Mouse (Mus musculus): ENCODE measurements around the gene Jak3.

Jak3 gene

DNA sequence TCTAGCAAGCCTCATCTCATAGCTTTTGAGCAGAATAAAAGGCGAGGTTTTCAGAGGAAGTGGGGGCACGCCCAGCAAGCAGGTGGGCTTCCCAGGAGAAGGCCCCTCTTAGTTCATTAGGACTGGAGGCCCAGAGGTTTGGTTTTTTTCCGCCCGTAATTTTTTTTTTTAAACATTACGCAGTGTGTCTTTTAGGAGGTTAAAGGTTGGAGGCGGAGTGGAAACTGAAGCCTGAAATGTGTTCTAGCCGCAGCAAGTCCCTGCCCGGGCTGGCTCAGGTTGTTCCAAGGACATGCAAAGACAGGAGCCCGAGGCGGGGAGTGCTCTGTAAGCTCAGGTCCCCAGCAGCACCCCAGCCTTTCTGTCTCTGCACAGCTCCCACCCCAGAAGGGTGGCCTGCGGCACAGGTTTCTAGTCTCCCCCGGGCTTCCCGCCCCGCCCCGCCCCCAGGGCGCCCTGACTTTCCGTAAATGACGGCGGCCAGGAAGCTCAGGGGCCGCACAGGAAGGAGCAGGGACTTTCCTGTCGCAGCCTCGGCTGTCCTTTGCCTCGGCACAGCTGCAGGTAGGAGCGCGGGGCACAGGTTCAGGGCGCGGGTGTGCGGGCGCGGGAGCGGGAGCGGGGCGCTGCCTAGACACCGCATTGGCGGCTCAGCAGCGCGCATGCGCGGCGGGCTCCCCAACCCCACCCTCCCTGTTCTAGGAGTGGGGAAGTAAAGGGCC, at the start of gene Jak3:
Gene Jak3, plus strand, starts transcription at position 277 of the 722 bp plus-strand sequence.
- DNase-seq (ENCODE audit: low read depth, low spot score), result no peak

DNA sequence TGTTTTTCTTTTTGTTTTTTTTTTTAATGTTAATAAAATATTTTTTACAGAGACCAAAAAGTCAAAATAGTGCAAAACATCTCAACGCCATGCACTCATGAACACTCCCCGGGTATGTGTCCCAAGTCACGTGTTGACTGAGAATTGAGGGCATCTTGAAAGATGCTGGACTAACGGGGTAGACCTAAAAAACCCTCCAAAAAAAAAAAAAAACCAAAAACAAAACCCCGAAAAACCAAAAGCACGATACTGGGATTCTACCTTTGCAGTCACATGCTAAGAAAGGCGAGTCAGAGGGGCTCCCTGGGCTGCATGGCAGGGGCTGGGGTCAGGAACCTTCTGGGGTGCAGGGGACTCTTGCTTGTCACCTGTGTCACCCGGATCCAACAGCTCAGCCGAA, 49.3 kb upstream of the Jak3 start:
- DNase-seq (ENCODE audit: low read depth, low spot score), result no peak

DNA sequence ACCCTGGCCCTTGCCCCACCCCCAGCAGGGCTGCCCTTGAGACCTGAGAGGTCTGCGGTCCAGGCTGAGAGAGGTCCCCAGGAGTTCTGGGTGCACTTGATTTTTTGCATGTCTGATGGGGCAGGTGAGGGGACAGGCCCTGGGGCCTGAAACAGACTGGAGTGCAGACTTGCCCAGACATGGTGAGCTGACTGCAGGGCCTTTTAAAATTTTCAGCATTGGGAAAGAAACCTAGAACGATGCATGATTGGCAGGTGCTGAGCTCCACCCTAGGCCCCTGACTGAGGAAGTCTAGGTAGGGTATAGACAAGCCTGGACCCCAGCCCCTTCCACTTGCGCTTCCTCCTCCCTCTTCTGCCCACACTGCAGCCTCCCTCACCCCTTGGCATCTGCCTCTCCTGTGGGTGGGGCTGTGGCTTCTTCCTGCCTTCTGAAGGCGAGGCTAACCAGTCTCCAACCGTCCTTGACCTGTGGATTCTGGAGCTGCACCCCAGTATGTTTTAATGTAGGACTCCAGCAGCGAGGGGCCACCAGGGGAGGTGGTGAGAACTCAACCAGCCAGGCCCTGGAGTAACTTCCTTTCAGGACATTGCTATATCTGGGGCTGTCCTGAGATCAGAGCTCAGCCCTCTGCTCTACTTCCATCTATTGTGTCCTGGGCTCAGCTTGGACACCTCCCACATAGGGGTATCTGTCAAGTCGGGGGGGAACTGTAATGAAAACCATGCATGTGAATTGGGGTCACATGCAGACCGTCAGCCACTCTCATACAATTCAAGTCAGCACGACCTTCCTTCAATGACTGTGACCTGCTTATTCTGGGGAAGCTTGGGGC, 48.6 kb upstream of the Jak3 start:
- no peak for DNase-seq (ENCODE audit: low read depth, low spot score)

DNA sequence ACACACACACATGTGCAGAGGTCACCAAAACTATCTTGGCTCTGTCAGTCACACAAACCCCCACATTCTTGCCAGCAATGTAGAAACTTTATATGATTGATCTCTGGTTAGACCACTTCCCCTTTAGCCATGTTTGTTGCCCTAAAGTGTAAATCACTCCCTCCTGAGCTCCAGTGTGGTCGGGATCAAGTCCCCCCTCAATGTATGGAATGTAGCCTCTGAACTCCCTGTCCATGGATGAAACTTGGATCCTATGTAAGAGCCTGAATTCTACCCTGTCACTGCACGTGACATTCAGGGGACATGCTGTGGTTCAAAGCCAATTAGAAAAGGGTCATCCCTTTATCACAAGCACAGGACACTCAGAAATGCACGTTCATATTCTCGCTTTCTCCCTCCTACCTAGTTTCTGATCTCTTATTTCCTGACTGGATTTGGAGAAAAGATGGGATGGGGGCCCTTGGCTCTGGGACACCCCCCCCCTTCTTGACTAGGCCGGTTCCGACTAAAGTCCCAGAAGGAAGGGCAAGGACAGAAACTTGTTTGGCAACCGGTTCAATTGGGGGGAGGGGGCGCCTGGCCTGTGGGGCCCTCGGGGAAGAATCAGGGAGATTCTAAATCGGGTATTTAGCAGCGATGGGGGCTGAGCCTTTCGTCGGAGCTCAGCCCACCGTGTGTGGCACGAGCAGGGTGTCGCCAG, 47.5 kb upstream of the Jak3 start:
- DNase-seq (ENCODE audit: low read depth, low spot score), result no peak

DNA sequence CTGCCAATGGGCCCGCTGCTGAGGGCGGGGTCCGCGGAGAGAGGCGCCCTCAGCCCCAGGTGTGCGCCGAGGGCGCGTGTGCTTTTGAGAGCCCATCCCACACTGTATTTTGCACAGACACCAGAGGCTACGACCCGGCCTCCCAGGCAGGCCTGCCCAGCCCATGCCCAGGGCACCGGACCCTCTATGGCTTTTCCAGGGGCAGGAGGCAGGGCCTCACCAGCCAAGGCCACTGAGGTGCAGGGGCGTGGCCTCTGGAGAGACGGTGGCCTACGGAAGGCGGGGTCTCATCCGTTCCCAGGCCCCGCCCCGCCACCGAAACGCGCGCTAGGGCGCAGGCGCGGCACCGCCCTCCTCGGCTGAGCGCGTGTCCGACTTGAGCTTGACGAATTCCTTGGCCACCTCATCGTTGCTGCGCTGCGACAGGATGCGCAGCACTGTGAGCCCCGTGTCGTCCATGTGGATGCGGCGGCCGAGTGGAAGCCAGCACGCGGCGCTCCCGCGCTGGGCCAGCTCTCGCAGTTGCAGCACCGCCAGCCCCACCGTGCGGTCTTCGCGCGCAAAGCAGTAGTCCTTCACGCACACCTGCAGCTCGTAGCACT, 46.9 kb upstream of the Jak3 start:
- peak; percentile 73 for DNase-seq (ENCODE audit: low read depth, low spot score)

DNA sequence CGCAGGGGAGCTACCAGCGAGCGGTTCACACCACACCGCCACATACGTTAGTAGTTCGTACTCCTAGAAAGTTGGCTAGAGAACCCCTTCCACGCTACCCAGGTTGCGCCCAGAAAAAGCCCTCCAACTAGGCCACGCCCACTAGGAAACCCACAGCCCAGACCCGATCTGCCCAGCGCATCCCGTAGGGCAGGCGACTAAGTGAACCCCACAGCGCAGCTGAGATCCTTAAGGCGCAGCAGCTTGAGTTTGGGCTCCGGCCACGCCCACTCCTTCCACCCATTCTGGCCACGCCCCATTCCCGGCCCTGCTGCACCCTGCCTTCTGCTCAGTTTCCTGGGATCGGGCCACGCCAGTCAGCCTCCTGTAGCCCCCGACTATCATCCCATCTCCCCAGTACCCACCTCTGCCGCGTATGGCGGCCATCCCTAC, 46.3 kb upstream of the Jak3 start:
- DNase-seq (ENCODE audit: low read depth, low spot score), result no peak

DNA sequence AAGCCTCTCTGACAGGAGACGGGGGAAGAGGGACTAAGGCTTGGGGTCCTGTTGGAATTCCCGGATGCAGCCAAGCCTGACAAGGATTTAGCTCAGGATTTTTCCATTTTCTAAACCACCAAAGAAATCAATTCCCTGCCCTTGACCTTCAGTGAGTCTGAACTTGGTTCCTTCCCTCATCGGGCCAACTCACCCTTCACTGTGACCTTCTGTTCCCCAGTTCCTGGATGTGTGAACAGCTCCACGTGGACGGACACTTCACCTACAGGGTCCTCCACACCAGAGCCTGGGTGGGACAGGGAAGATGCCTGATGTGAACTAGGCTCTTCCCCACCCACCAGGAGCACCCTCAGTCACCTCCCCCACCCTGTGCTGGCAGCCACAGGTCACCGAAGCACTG, 45.3 kb upstream of the Jak3 start:
- DNase-seq (ENCODE audit: low read depth, low spot score), result no peak

DNA sequence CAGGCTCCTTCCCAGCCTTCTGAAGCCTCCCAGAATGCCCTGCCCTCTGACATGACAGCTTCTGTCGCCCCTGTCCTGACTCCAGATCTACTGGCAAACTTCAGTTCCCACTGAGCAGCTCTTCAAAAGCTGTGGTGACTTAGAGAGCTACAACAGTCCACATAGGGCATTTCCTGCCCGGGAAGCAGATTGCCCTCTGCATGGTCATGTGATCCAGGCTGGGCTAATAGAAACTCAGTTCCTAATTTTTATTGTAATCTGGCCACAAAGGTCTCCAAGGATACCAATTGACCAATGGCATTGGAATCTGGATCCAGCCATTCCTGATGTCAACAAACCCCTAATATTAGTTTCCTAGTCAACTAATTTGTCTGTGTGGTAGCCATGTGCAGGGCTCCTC, 44.2 kb upstream of the Jak3 start:
- DNase-seq (ENCODE audit: low read depth, low spot score), result no peak

DNA sequence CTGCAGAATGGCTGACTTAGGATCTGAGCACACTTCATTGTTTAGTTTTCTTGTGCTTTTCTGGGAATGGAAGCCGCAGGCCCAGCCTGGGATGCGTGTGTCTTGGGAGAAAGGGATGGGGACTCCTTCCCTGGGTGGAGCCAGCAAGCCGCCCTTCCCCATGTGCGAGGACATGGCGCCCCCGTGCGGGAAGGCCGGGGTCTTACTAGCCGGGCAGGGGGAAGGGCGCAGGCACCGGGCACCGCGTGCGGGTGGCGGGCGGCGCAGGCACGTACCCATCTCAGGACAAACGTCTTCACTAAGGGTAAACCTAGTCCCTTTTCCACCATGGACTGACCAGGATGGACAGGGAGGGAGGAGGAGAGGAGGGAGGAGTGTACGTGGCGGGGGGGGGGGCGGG, 42.9 kb upstream of the Jak3 start:
- no peak for DNase-seq (ENCODE audit: low read depth, low spot score)

DNA sequence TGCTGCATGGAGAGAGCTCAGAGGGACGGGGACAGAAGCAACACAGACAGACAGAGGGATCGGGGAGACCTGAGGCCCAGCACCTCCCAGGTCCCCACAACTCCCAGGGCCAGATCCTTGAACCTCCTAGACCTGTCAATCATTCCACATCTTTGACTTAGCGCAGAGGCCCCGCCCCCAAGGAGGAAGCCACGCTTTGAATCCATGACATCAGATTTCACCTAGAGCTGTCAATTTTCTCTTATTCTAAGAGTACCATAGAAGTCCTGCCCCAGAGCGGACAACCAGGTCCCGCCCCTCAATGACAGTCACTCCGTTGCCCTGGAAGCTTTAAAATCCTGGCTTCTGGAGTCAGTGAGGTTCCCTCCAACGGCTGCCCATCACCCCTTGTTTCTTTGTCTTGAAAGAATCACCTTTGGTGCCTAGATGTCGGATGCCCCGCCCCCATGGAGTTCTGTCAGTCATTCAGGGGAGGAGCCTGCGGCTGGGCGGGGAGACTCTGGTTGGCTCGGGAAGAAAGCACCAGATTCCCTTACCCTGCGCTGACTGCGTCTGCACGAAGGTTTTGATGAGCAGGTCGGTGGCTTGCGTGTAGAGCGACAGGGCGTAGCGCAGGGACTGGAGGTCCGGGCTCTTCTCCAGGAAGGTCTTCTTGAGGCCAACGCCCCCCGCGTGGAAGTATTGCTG, 42.0 kb upstream of the Jak3 start:
- DNase-seq (ENCODE audit: low read depth, low spot score), result no peak

DNA sequence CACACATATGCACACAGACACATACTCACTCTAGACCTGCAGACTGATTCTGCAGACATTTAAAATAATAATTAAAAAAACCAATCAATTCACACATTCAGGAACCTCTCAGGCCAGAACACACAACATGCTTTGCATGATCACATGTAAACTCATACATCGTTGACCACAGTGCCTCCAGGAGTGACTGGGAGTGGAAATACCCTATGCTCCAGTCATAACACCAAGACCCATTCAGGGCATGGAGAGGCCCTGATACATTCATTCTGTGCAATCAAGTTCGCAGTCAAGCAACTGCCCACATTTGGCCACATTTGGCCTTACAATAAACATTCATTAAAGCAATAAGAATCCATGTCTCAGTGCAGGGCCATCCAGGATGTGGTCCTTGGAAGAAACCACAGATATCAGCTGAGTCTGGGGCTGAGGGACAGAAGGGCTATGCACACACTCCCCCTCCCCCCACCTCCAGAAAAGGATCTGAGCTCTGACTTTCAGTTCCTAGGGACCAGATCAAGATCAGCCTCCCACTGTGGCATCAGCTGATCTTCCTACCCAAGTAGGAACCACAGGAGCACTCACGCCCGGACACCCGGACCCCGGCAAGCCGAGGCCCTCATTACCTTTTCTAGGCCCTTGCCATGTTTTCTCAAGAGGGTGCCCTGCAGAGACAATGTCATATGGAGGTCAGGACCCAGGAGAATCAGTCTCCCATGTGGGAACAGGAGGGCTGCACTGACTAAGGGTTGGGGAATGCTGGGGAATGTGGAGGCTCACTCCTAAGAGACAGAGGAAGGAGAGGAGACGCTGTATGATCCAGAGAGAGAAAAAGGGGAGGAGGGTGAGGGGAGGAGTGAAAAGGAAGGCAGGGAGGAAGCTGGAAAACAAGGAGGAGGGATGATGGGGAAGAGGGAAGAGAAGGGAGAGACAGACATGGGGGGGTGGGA, 38.7 kb upstream of the Jak3 start:
- DNase-seq (ENCODE audit: low read depth, low spot score), result no peak

DNA sequence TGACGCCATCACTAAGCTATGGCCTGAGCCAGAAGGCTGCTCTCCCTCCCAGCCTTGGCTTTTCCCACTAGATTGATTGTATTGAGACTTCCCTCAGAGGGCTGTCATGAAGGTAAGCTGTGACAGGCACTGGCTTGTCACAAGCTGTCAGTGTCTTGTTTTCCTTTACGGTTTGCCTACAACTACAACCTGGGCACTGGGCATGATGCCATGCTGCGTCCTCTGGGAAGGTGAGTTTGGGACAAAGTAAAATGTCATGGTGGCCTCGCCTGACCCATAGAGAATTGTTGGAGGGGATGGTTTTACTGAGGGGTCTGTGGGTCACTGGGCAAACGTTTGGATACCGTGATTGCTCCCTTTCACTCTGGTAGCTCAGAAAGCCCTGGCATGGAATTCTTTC, 37.8 kb upstream of the Jak3 start:
- DNase-seq (ENCODE audit: low read depth, low spot score), result no peak

DNA sequence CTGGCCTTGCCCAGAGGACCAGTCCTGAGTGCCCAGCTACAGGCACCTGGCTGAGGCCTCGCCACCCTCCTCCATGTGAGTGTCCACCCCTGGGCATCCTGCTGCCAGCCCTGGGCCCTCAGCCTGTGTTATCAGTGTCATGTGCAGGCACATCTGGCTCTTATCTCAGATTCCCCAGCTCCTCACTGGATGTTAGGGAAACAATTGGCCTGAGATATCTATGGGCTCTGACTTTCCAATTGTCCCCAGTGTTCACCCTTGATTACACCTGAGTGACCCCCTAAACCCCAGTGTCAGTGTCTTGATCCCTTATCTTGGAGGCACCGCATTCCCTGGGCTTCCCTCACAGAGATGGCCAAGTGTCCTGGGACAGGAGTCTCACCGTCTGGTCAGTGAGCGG, 36.8 kb upstream of the Jak3 start:
- DNase-seq (ENCODE audit: low read depth, low spot score), result no peak

DNA sequence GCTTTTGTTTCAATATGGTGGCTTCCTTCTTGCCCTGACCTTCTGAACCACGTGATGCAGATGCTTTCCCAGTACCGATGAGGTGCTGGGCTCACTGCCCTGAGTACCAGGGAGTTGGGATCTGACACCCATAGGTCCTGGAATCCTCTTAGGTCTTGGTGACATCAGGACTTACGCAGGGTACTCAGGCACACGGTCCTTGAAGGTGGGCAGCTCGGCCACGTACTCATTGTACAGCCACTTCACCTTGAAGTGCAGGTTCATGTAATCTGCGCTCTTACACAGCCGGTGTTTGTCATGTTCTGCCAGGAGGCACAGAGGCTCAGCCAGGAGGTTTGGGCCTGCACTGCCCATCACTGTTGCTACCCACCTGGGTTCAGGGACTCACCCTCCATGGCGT, 30.6 kb upstream of the Jak3 start:
- no peak for DNase-seq (ENCODE audit: low read depth, low spot score)

DNA sequence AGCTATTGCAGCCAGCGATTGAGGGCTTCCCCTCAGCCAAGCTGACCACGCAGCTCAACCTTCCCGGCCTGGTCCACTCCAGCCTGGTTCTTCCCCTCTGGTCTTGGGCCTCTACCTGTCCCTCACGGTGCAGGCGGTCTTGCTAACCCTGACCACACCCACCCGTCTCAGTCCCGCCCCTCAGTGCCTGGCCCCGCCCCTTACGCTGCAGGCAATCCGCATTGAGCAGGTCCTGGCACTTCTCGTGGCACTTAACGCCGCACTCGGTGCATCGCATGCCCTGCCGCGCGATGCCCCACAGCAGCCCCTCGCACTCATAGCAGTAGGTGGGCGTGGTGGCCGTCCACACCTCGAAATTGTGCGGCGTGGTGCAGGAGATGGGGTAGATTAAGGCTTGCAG, 21.5 kb upstream of the Jak3 start:
- DNase-seq (ENCODE audit: low read depth, low spot score), result no peak

DNA sequence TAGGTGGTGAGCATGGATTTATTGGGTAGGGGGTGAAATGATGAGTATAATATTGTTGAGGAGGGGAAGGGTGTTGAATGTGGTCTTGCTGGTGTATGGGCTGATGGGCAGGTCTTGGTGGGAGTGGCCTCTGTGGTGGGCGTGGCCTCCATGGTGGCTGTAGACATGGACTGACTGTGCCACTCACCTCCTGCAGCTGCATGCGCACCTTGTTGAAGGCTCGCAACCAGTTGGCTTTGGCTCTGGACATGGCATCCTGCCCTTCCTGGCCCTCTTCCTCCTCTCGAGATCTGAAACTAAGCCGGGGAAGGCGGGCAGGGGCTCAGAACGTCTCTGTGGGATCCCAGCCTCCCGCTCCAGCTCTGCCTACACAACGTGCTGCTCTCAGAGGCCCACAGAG, 18.3 kb upstream of the Jak3 start:
- no peak for DNase-seq (ENCODE audit: low read depth, low spot score)

DNA sequence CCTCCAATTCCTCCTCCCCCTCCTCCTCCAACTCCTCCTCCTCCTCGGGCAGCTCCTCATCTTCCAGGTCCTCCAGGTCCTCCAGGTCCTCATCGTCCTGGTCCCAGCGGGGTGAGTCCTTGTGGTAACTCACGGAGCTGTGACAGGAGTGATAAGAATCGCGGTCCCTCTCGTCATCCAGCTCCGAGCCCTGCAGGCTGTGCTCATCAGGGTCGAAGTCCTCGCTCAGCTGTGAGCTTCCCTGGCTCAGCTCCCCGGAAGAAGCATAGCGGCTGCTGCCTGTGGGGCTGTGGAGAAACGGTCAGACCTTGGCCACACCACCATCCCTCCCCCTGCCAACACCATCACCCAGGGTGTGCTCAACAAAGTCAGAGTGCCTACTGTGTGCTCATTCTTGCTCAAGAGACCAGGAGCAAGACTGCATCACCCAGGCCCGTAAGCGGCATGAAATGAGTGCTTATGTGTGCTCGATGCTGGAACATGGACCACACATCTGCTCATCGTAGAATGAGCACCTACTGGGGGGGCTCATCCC, 17.5 kb upstream of the Jak3 start:
- DNase-seq (ENCODE audit: low read depth, low spot score), result no peak

DNA sequence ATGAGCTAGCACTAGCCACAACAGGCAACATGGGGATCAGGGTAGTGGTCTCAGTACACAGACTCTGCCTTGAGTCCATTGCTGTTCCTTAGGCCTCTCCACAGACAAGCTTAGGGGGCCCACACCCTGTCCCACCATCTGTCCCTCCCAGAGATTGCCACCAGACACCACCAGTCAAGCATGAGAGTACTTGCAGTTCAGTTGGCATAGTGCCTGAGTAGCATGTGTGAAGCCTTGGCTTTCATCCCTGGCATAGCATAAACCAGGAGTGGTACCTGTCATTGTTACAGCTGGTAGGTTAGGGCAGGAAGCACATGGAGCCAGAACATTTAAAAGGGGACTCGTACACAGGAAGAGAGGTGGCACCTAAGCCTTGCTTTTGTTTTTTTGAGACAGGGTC, 16.3 kb upstream of the Jak3 start:
- DNase-seq (ENCODE audit: low read depth, low spot score), result no peak

DNA sequence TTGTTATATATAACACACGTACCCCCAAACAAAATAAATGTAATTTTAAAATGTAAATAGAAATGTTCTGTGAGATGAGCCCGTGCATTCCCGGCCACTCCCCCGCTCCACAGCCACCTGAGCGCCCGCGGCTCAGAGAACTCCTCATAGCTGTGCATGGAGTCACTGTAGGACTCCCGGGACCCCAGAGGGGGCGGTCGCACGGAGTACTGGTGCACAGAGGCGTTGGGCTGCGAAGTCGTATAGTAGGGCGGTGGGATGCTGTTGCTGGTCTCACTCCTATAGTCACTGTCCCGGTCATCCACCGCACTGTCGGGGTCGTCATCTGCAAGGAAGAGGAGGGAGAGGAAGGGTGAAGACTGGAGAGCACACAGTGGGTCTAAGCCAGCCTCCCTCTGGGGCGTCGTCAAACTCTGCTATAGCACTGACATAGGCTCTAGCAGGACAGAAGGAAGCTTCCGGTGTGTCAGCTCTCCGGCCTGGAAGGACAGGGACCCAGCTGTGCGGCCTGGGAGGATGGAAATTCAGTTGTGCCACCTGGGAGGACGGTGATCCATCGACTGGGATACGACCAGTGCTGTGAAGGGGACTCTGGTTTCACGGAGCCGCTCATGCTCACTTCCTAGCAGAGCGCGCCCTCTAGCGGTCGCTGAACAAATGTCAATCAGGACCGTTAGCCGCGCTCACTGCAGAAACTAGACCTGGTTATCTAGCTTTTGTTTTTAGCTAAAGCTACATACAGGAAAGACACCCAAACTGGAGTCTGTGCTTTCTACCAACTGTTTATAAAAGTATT, 15.6 kb upstream of the Jak3 start:
- DNase-seq (ENCODE audit: low read depth, low spot score), result peak; percentile 69

Data from retina, adult 2 months (tissue).